ENCODE assay signal across 21 mouse cellular contexts in the genomic region with DNA sequence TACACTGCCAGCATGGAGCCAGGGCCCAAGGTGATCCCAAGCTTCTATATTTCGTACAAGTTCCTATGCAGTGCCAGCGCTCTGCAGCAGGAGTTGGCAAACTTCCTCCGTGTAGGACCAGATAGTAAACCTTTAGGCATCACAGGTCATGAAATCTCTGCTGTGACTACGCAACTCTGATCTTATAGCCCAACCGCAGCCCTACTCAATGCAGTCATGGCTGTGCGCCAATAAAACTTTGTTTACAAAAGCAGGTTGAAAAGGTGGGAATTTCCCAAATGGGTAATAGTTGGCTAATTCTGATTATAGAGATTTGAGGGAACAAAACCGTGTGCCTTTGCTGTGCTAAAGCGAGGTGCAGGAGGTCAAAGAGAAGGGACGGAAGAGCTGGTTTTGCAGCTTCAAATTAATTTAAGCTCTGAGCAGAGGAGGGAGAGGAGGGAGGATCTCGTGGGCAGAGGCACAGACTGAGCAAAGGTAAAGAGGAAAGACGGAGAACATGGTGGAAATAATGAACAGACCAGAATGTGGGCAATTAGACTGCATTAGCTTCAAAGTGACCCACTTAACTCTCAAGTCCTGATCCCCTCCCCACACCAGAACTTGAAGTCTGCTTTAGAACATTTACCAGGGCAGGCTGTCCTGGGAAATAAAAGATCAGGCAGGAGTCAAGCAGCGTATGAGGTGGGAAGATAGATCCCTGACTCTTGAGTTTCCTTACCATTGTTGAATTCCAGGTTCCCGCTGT.
DNase-seq lines count a peak whose midpoint lies in the region; ATAC-seq and TF ChIP-seq lines count a peak whose summit lies in the region.
"Had no signal": no experiment of that assay in that cellular context is flagged by ENCODE, and none has a peak within 500 bp of the region (broad histone marks: within the 10 kb centered on the region; RNA-seq: fewer than 3 reads in every experiment).

No protein-coding gene starts in this region.

- no peak overlapping the region for H3K4me2 ChIP-seq in liver, postnatal 0 days (ENCODE audit: low read depth, low read length)
- no peak overlapping the region for H3K4me2 ChIP-seq in liver, embryonic 11.5 days
- H3K4me2 ChIP-seq: embryonic facial prominence, embryonic 13.5 days; forebrain, embryonic 12.5 days had no signal

- no peak overlapping the region for H3K4me3 ChIP-seq in liver, postnatal 0 days (ENCODE audit: low read depth, low read length)
- no peak overlapping the region for H3K4me3 ChIP-seq in liver, embryonic 11.5 days (ENCODE audit: low read depth, low read length)
- H3K4me3 ChIP-seq: embryonic facial prominence, embryonic 13.5 days; forebrain, embryonic 10.5 days; forebrain, embryonic 12.5 days had no signal

- H3K9me3 ChIP-seq in liver, postnatal 0 days (ENCODE audit: low read length): no peaks in the 10 kb centered on the region
- H3K9me3 ChIP-seq in liver, embryonic 11.5 days (ENCODE audit: control insufficient read depth, low read length): no peaks in the 10 kb centered on the region
- H3K9me3 ChIP-seq: embryonic facial prominence, embryonic 13.5 days; forebrain, embryonic 10.5 days; forebrain, embryonic 12.5 days had no signal

- no peak for TF ChIP-seq CTCF in liver, postnatal 0 days (IDR thresholded peaks at IDR 0.05; ENCODE audit: low read depth)

- no peak overlapping the region for H3K27ac ChIP-seq in liver, postnatal 0 days (ENCODE audit: low read depth)
- H3K27ac ChIP-seq in liver, embryonic 11.5 days (ENCODE audit: low read depth, low read length): no peak overlapping the region
- H3K27ac ChIP-seq: embryonic facial prominence, embryonic 13.5 days; forebrain, embryonic 10.5 days; forebrain, embryonic 12.5 days had no signal

- TF ChIP-seq EP300 in liver, postnatal 0 days (IDR thresholded peaks at IDR 0.05; ENCODE audit: low read depth): no peak

- 0 out of 2 replicates have a peak, but pooled peaks have one; percentile 19 for ATAC-seq in liver, postnatal 0 days
- no peak for ATAC-seq in liver, embryonic 11.5 days (replicated peaks; ENCODE audit: low FRiP score)
- ATAC-seq: activated CD4-positive, CD25-positive, alpha-beta regulatory T cell, adult 4 months; forebrain, embryonic 14.5 days; forebrain, embryonic 16.5 days; Patski had no signal

- no peak for DNase-seq in liver, postnatal 0 days
- no peak for DNase-seq in liver, embryonic 11.5 days (ENCODE audit: low spot score)
- peak; percentile 69 for DNase-seq in gonadal fat pad, adult 2 months (ENCODE audit: low read depth)
- peak; percentile 70 for DNase-seq in retina, postnatal 1 day
- no peak for DNase-seq in ovary, adult 18-20 months (ENCODE audit: low spot score)
- no peak for DNase-seq in Muller cell, postnatal 12 days (ENCODE audit: inconsistent ontology term)
- DNase-seq: adrenal gland, adult 8-10 months; adrenal gland, postnatal 14 days; adrenal gland, postnatal 36 days; cerebellum, adult 11-12 months; cerebellum, adult 2 months; cerebellum, adult 9-10 months; cerebellum, postnatal 10 days; cerebellum, postnatal 25 days had no signal

- 0 out of 2 replicates have a peak, but pooled peaks cover 5% of the 10 kb centered on the region for H3K4me1 ChIP-seq in liver, postnatal 0 days (ENCODE audit: insufficient read depth)
- H3K4me1 ChIP-seq in liver, embryonic 11.5 days (replicated peaks; ENCODE audit: control insufficient read depth, insufficient read depth, low read length): no peaks in the 10 kb centered on the region

- no peaks in the 10 kb centered on the region for H3K27me3 ChIP-seq in liver, postnatal 0 days (ENCODE audit: insufficient read depth, low read length)
- H3K27me3 ChIP-seq in liver, embryonic 11.5 days (replicated peaks; ENCODE audit: control insufficient read depth, insufficient read depth, low read length): no peaks in the 10 kb centered on the region
- H3K27me3 ChIP-seq: embryonic facial prominence, embryonic 13.5 days; forebrain, embryonic 12.5 days; Patski had no signal

- WGBS in liver, postnatal 0 days (ENCODE audit: insufficient replicate concordance): 66% methylated on average over 13 of the region's 13 CpGs
- 82% methylated on average over 13 of the region's 13 CpGs for WGBS in liver, embryonic 11.5 days

- H3K9ac ChIP-seq in liver, postnatal 0 days (replicated peaks): no peak overlapping the region
- no peak overlapping the region for H3K9ac ChIP-seq in liver, embryonic 11.5 days (ENCODE audit: low read depth, low read length)
- H3K9ac ChIP-seq: embryonic facial prominence, embryonic 13.5 days; forebrain, embryonic 12.5 days had no signal

- H3K36me3 ChIP-seq in liver, postnatal 0 days (replicated peaks; ENCODE audit: insufficient read depth, low read length): no peaks in the 10 kb centered on the region
- H3K36me3 ChIP-seq in liver, embryonic 11.5 days (ENCODE audit: control insufficient read depth, insufficient read depth, low read length): no peaks in the 10 kb centered on the region
- H3K36me3 ChIP-seq: embryonic facial prominence, embryonic 13.5 days; forebrain, embryonic 10.5 days; forebrain, embryonic 12.5 days had no signal

Comparison
In these comparisons a context has a peak if more than half of its experiments do, and no peak if none do; other contexts are left out.
1. DNase-seq: peak in gonadal fat pad, adult 2 months (single experiment) and retina, postnatal 1 day (single experiment); none in liver, postnatal 0 days (single experiment), liver, embryonic 11.5 days (single experiment), ovary, adult 18-20 months (single experiment) and Muller cell, postnatal 12 days (single experiment).